Mouse (Mus musculus): ENCODE measurements around the gene Cmtr2.

Cmtr2 gene

DNA sequence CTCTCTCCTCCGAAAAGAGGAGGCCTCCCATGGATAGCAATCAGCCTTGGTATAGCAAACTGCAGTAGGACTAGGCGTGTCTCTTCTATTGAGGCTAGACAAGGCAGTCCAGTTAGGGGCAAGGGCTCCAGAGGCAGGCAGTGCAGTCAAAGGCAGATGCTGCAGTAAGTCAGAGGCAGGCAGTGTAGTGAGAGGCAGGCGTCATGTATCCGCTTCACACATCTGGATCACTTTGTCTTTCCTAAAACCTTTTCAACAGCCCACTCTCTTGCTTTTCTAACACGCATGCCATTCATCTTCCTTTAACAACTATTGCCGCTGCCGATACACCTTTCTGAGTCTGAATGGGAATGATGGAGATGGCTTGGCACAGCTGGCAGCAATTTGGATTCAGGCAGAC lies at the start of gene Cmtr2:
Gene Cmtr2 (plus strand): TSS at position 301 of the 400 bp plus-strand sequence.
- peak; percentile 4 for DNase-seq (ENCODE audit: low read depth, low spot score)

DNA sequence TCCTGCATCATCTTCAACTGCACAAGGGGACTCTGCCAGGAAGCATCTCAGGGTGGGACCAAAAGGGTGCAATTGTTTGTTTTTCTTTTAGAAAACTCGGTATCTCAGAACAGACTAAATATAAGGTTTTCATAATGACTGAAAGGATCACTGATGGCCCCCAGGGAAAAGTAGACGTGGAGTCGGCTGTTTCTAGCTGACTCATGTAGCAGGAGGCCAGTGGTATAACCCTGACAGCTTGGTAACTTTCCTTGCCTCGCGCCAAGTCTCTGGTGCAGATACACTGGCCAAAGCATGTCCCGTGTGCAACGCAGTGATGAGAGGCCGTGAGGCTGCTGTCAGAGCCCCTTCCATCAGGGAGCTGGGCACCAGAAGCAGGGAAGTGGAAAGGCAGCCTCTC lies 49.2 kb upstream of the Cmtr2 start:
- peak; percentile 20 for DNase-seq (ENCODE audit: low read depth, low spot score)

DNA sequence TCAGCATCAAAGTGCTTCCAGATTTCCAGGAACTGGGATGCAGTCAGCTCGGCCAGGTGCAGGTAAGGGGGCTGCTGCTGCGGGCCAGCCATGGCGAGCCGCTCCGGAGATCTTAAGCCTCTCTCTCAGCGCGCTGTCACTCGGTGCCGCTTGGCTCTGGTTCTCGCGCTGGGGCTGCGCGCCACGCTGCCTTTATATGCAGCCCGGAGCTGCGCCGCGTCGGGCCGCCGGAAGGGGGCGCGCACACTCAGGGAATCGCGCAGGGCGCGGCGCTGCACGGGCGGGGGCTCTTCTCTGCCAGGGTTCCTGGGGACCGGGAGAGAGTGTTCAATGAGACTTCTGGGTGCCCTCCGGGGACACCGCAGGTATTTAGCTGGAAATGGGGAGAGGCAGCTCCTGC lies 47.4 kb upstream of the Cmtr2 start, which contains the start of gene Calb2:
Gene Calb2 (minus strand): TSS at position 165 of the 400 bp plus-strand sequence.
- no peak for DNase-seq (ENCODE audit: low read depth, low spot score)

DNA sequence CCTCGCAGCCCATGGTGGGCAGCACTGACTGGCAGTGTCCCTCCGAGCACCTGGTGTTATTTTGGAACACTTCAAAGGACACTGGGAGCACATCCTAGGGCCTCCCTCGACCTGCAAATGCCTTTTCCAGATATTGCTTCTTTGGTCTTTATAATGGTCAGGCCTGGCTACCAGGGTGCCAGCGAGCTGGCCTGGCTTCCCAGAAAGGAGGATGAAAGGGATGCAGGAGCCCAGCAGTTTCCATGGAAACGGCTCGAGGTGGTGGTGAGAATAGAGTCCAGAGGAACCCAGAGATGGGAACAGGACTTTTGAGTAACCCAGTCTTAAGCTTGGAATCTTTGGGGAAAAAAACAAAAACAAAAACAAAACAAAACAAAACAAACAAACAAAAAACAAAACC lies 43.3 kb upstream of the Cmtr2 start:
- DNase-seq (ENCODE audit: low read depth, low spot score) = no peak

DNA sequence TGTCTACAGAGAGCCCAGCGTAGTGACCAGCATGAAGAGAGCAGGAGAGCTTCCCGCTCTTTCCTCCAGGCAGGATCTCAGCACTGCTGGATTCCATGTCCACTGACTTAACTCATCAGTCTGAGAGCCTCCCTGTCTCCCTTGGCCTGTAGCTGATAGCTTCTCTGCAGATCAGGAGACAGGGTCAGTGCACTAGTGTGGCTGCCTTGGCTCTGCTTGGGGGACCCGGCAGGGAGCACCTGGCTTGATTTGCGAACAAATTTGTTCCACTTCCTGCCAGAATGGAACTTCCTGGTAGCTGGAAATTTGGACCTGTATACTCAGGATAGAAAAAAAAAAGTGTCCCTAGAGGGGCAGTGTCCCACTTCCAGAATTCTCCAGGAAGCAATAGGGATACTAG lies 40.6 kb upstream of the Cmtr2 start:
- DNase-seq (ENCODE audit: low read depth, low spot score) = no peak

DNA sequence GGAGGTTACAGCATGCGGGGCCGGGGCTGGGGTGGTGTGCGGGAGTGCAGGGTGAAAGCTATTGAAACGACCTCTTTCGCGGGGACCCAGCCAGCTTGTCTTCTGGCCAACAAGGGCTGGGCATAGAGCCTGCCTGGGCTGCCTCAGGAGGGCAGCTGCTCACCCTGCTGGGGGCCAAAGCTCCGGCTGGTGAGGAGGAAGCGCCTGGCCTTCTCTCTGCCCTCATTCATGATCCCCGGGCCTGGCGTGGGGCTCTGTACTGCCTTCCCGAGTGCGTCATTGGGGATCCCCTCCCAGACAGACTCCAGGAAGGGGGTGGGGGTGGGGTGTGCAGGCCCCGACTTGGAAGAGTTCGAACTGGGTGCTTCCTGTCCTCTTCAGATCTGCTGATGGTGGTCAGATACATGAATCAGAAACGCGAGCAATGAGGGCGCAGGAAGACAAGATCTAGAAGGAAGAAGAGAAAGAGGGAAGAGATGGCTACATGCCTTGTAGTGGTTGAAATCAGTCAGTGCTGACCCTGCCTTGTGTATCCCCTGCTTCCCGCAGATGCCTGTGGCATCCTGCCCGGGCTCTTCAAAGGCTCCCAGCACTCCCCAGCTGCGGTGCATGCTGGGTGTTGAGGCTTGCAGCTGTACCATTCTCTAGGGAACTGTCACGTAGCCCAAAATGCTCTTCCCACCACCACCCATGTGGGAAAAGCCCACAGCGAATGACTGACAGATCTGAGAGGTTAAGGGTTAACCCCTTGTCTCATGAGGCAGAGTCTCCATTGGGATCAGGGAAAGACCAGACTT lies 37.9 kb upstream of the Cmtr2 start:
- DNase-seq (ENCODE audit: low read depth, low spot score) = peak; percentile 3

DNA sequence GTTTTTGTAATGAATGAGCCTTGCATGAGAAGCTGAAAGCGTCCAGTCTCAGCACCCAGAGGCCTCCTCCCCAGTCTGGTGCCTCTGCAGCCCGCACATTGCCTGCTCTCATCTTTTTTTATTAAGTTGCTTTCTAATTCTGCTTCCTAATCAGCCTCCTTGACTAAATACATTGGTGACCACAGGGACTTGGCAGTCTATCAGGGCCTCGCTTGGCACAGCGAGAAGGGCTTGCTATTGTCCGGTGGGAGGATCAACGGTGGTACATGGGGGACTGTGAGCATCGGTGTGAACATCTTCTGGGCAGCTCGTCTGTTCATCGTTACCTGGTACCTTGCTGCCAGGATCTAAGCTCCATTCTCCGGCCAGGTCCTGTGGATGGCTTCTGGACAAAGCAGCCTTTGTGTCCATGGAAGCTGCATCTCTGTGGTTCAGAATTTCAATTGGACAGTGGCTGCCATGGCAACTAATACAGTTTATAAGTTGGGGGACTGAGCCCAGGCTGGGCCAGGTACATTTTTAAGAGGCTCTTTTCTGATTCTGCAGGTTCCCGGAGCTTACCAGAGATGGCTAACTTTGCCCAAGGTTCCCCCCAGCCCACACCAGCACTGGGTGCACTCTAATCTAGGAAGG lies 32.6 kb upstream of the Cmtr2 start:
- no peak for DNase-seq (ENCODE audit: low read depth, low spot score)

DNA sequence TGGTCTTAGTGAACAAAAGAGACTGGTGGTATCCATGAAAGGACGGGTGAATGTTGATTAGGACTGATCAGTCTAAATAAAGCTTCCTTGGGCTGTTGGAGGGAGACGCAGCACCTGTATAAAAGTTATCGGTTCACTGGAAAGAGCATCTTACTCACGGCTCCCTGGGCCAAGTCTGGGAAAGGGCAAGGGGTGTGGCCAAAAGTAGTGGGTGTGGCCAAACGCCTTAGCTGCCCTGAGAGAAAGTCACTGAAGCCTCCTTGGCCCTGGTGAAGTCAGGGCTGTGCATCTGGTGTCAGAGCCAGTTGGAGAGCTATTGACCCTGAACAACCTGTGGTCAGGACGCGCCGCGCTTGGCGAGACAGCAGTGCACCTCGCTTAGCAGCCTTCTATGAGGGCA lies 31.7 kb upstream of the Cmtr2 start:
- peak; percentile 5 for DNase-seq (ENCODE audit: low read depth, low spot score)

DNA sequence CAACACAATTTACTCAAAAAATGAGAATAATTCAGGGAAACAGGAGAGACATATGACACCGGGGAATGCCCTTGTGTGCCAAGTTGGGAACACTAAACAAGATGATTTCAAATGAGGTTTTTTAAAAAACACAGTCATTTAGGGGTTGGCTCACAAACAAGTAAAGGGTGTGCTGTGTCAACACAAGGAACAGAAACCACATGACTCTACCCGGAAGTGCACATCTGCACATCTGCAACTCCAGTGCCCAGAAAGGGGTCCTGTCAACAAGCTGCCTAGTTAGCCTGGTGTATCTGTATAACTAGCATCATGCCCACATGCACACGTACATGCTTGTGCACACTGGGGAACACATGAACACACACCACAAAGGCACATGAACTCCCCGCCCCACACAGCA lies 29.9 kb upstream of the Cmtr2 start:
- no peak for DNase-seq (ENCODE audit: low read depth, low spot score)

DNA sequence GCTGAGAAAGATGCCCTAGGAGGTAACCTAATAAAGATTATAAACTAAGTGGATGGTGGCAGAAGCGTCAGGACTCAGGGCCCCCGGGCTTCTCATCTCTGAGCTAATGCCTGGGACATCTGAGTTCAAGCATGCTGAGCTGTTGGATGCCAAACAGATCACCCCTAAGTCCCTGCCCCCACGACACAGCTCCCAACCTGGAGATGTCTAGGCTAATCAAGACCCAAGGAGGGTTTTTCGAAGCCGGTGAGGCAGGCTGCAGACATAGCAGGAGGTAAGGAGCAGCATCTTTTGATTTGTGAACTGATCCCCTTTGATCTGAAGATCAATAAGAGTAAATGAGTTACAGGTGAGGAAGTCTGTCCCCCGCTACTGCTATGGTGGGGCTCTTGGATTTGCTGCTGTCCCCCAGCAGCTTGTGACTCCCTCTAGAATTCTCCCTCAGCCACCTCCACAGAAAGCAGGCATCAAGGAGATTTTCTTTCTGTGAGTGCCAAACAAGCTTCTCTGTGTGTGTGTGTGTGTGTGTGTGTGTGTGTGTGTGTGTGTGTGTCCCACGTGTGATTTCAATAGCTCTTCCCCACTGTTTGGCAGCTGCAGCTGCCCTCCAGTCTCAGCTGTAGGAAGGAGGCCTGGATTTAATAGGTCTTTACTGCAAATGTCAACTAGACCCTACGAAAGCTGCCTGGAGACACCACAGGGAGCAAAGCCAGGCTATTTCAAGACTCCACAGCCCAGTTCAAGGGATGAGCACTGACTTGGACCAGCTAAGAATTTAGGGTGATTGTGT lies 26.3 kb upstream of the Cmtr2 start:
- DNase-seq (ENCODE audit: low read depth, low spot score) = no peak

DNA sequence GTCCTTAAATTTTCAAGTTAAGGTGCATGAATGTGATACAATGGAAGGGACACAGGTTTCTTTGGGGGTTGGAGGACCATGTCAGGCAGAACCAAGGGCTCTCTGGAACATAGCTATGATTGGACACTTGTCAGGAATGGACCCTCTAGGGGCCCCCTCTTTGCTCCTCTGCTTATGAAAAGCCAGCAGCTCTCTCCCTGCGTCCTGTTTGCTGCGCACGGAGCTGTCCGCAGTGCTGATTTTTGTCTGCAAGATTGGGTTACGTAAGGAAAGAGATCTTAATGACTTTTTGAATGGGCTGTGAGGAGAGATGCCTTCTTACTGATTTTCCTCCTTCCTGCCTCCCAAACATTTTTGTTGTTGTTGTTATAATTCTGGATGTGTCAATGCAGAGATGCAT lies 18.8 kb upstream of the Cmtr2 start:
- DNase-seq (ENCODE audit: low read depth, low spot score) = peak; percentile 49

DNA sequence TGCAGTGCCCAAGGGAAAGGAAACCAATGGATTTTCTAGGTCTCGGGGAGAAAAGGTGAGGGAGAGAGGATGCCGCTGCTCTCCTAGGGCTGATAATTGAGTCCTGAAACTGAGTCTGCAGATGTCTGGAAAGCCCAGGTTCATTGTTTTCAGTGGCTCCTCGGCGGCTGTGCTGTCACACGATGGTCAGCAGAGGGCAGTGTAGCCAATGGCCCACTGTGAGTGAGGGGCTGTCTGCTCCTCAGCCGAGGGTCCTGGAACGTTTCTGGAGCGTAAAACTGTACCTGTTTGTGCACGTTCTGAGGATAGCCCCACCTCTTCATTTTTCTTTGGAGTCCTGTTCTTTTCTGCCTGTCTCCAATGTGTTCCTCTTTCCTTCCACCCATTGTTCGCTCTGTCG lies 13.7 kb upstream of the Cmtr2 start:
- no peak for DNase-seq (ENCODE audit: low read depth, low spot score)

DNA sequence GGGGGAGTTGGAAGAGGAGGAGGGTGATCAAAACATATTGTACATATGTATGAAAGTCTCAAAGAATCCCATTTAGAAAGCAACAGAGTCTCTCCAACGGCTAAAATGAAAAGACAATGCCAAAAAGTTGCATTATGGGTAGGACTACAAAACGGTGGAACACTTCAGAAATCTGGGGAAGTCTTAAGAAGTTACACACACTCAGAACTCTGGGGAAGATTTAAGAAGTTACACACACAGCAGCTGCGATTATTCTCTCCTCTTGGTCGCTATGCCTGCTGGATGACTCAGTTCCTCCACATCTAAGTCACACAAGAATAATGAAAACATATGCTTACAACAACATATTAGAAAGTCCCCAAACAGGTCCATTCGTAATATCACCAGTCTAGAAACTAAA lies 788 bp downstream of the Cmtr2 start:
- peak; percentile 66 for DNase-seq (ENCODE audit: low read depth, low spot score)

DNA sequence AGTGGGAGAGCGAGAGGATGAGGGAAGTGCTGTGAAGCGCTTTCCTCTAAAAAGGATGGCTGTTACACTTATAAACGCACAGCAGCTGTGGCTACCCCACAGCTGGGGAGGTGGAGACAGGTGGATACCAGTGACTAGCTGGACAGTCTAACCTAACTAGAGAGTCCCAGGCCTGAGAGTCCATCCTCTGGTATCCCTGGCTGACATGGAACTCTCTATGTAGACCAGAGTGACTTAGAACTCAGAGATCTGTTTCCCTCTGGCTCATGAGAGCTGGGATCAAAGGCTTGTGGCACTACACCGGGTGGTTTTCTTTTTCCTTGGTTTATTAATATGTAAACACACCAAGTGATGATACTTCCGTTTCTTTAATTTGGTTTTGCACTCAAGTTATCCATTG lies 1.7 kb downstream of the Cmtr2 start:
- DNase-seq (ENCODE audit: low read depth, low spot score) = no peak

DNA sequence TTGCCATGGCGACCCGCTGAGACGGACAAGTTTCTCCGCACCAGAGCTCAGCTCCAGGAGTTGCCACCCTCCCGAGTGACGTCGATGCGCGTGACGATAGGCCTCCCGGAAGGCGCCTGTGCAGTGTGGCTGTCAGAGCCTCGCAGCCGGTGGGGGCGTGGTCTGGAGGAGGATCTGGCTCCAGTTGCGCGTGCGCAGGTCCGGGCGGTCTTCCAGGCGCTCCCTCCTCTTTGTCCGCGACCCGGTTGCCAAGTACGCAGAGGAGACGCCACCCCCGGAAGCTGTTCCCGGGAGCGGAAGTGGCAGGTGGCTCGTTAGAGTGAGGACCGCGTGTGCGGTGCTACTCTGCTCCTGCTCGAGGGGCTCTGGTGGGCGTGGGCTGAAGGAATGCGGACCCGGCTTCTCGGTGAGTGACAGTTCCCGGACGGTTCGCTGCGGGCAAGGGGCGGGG lies 2.2 kb downstream of the Cmtr2 start:
- peak; percentile 99 for DNase-seq (ENCODE audit: low read depth, low spot score)

DNA sequence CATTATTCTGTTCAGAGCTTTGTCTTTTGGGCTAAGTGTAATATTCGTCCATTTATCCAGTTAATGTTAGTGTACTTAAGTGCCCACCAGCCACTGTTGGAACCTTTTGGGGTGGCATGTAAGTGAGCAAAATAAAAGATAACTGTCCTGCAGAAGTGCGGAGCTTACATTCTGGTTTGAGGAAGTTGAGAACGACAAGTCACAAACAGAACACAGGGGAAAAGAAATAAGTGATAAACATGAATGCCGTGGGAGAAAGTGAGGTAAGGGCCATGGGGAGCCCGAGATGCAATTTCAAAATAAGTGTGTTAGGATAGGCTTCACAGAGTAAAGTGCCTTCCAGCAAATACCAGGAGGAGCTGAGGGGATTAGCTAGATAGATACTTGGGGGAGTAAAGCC lies 3.0 kb downstream of the Cmtr2 start:
- no peak for DNase-seq (ENCODE audit: low read depth, low spot score)

DNA sequence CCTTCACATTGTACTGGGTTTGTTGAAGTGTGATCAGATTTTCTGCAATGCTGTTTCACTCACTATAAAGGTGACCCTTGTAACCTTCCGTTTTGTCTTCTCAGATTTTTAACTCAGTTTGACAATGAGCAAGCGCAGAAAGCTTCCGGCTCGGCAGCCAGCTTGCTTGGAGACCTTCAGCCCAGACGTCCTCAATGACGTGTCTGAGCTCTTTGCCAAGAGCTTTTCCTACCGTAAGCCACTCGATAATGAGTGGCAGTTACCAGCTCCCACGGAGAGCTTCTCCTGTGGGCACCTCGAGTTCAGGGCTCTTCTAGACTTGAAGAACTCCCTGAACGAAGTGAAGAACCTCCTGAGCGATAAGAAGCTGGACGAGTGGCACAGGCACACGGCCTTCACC lies 5.5 kb downstream of the Cmtr2 start:
- DNase-seq (ENCODE audit: low read depth, low spot score) = no peak

DNA sequence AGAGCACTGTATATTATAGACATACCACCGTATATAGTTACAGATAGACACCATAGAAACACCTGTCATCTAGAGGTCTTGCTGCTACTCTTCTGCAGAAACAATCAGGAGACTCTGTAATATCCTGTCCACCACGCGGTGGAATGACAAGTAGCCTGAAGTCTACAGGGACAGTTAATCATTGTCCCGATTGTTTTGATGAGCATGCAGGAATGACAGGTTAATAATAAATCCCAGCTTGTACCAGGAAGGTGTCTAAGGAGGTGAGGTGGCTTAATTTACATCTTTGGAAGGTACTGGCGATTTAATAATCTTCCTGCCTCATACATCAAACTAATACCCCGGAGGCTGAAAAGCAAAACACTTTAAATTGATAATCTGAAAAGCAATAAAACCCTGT lies 15.3 kb downstream of the Cmtr2 start:
- no peak for DNase-seq (ENCODE audit: low read depth, low spot score)

DNA sequence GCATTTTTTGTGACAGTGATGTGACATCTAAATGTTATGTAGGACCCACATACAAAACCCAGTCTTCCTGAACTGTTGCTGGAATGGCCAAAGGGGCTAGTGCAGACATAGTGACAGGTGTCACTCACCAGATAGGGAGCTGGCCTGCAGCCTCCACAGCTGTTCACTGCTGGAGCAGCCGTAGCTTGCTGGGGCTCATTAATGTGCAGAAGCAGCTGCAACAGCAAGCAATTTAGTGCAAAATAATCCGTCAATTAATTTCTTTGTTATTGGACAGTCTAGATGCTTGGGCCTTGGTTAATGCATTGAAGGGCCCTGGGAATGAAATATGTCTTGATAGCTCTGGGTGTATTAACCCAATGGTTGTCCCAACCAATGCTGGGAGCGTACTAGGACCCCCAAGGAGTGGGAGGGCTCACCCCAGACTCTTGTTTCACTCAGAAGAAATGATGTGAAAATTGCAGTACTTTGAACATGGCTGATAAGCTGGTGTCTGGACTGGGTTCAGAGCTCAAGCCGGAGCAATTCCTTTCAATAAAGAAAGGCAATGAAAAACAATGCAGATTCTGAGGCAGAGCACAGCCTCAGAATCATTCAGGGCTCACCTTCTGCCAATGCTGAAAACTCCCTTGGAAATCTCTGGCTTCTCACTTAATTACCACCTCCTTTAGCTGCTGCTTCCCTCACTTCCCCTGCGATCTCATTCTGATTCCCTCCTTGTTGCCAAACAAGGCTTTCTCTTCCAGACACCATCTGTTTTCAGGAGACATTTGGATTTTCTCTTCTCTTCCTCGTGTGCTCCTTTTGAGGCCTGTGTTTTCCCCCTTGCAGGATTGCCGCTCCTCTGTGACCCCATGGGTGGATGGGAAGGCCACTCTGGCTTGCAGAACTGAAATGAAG lies 27.1 kb downstream of the Cmtr2 start:
- no peak for DNase-seq (ENCODE audit: low read depth, low spot score)

DNA sequence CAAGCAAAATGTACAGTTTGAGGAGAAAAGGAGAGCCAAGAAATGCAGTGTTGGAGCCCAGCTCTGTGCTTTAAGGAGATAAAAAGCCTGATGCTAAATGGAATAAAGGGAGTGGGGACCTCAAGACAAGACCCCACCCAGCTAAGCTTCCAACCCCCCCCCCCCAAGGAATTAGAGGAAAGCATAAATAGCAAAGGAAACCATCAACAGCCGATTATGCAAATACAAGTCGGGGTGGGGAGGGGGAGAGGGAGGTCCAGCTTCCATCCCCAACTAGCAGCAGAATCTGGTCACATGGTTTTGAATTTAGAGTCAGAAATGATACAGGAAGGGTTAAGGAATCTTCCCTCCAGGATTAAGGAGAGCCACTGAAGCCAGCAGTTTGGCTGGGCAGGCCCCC lies 29.1 kb downstream of the Cmtr2 start:
- DNase-seq (ENCODE audit: low read depth, low spot score) = no peak

DNA sequence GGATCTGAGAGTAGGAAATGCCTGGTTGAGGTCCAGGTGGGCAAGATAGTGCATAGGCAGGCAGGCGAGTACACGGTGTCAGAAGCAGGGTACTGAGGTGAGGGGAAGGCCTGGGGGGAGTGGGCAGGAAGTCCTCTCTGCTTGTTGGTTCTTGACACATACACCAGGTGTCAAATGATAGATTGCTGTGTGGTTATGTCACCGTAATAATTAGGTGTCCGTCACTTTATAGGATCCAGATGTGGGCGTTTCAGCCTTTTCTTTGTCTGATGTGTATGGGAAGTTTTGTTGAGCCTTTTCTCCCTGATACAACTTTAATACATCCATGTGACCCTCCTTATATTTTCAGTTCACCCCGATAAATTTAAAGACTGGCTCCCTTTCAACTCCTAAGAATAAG lies 31.8 kb downstream of the Cmtr2 start:
- no peak for DNase-seq (ENCODE audit: low read depth, low spot score)

Data from 3T3-L1 (cell line).